Mouse (Mus musculus): ENCODE results near the gene Marc2.

Marc2 gene

DNA sequence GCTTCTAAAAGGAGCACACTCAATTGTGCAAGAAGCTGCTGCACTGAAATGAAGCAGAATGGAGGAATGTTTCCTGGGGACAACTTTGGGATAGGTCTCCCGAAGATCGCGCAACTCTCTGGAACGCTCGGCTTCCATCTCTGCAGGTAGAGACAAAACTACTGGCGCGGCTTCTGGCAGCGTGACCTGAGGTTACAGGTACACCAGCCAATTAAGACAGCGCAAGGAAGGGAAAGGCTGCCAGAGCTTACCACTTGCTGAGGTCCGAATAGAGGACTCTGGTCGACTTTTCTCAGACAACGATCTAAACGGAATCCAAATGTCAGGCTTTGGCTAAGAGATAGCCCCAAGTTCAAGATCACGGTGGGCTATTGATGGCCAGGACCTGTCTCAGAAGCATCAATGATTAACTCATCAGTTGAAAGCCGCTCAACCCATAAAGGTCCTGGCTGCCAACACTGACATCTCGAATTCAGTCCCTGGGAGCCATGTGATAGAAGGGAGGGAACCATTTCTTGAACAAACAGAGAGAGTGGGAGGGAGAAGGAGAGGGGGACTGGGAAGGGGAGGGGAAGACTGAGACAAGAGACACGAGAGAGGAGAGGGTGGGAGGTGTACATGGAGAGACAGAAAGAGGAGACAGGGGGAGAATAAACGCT is at the start of gene Marc2:
TSS of gene Marc2 (minus strand) at position 360 of the 659 bp plus-strand sequence.
- no peak for DNase-seq

GRCm38 (mm10) chr1:184891998-184892397 is 45.7 kb upstream of the Marc2 start:
- DNase-seq, result no peak

- no peak for DNase-seq
Measured at GRCm38 (mm10) chr1:184889454-184889853, 43.2 kb upstream of the Marc2 start.

DNA sequence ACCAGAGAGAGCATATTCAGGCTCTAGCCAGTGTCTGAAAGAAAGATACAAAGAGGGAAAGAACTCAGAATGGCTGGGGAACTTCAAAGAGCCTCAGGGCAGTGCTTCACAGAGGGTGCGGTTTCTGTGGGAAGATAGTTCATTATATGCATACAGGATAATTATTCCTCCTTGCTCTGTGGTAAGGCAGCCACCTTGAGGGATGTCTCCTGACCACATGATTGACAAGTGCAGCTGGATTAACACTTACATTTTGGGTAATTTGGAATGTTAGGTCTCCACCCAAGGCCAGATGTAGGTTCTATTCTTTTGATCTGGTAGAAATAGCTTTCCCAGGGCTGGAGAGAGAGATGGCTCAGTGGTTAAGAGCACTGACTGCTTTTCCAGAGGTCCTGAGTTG is 39.9 kb upstream of the Marc2 start:
- no peak for DNase-seq

GRCm38 (mm10) chr1:184882281-184883268 is 36.3 kb upstream of the Marc2 start, which contains the start of gene C130074G19Rik:
Gene C130074G19Rik (minus strand): TSS chr1:184883218.
- DNase-seq, result peak; percentile 50

DNA sequence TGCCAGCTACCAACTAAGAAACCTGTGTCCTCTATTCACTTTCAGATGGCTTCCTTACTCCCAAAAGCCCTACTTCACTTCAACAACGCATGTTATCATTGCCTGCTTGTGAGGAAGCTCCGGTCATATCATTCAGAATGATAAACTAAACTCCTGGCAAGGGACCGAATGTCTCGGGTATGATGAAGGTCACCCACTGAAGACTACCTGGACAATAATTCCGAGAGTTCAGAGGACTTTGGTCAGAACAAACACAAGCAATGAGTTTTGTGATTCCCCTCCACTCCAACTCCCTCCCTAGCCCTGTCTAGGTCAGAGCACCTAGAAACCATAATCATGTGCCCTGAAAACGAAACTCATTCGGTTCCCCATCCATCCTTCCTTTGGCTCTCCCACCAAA is 35.6 kb upstream of the Marc2 start:
- no peak for DNase-seq

- no peak for DNase-seq
Measured at GRCm38 (mm10) chr1:184881211-184881610, 35.0 kb upstream of the Marc2 start.

GRCm38 (mm10) chr1:184878860-184879259 is 32.6 kb upstream of the Marc2 start:
- no peak for DNase-seq

GRCm38 (mm10) chr1:184877306-184877705 is 31.1 kb upstream of the Marc2 start:
- DNase-seq, result no peak

- DNase-seq, result no peak
Measured at GRCm38 (mm10) chr1:184873910-184874309, 27.7 kb upstream of the Marc2 start.

GRCm38 (mm10) chr1:184872069-184872819 is 26.0 kb upstream of the Marc2 start:
- DNase-seq, result no peak

- no peak for DNase-seq
Measured at GRCm38 (mm10) chr1:184871506-184871905, 25.3 kb upstream of the Marc2 start.

DNA sequence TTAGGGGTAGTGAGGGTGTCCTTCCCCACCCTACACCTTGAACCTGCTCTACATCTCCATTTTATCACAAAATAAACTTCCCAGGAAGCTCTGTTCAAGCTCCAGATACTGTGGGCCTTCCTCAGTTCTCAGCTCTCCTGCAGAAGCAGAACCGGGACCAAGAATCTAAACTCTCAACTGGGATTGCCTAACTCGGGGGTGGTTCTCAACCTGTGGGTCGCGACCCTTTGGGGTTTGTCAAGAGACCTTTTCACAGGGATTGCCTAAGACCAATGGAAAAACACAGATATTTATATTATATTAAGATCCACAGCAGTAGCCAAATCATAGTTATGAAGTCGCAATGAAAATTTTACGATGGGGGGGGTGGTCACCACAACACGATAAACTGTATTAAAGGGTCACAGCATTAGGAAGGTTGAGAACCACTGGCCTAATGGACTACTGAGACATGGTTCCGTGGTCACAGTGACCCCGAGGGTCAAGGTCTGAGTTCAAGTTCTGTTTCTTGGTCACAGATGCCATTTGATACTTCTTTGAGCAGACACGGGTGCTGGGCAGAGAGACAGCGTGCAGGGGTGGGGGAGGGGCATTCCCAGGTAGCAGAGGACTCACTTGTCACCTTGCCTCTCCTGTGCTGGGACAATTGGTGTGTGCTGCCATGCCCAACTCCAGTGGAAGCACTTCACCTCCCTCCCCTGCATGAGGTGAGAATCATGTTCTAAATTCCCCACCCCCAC is 24.6 kb upstream of the Marc2 start:
- no peak for DNase-seq

DNA sequence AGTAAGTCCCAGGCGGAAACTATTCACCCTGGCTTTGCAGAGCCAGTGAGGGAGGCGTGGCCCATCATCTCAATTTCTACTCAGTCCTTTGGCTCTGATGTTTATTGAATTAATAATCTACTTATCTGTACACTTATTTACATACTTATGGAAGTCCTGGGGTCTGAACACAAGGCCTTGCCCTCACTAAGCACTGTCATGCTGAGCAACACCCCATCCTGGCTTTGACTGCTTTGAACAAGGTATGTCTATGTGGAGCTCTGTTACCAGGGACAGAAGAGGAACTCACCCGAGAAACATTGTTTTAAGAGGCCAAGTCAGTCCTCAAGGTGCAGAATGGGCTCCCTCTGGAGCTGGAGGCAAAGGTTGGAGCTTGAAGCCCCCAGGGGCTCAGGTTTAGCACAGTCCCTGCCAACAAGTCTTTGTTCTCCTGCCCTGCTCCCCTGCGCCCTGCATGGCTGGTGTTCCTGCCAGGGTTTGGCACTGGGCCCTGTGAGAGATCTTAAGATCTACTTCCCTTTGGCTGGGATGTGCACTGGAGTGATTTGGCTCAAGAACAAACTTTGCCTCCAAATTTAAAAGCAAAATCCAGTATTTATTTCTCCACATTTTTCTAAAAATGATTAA is 23.8 kb upstream of the Marc2 start:
- DNase-seq, result no peak

DNA sequence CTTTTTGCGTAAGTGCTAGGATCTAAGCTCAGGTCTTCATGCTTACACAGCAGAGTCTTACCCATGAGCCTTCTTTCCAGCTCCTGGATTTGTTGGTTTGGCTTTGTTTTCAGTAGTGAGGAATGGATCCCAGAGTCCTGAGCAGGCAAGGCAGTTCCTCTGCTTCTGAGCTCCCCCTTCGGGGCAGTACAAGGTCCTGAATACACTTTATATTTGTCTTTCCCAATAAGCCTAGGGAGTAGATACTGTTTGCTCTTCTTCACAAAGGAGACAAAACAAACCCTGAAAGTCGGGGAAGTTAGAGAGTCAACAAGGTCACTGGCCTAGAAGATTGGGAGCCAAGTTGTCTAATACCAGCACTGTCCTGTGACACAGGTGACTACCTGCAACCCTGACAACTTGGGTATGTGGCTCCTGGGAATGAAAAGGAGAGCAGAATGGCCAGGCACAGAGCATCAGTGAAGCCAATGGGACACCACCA is 21.4 kb upstream of the Marc2 start:
- no peak for DNase-seq

DNA sequence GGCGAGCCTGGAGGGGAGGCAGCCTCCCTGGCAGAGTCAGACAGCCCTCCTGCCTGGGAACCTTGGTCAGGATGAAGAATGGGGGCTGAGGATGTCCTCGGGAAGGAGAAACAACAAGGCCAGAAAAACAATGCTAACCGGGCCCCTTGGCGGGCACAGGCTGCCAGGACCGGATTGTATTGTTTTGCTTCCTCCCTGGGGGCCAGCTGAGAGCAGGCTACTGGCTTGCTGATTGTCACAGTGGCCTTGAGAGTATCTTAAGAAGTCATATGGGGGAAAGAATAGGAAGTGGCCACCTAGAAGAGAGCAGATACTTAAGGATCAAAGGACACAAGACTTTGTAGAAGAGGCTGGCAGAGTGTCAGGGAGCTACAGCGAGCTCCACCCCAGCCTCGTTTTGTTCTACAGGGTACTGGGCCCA is 18.1 kb upstream of the Marc2 start:
- DNase-seq, result no peak

DNA sequence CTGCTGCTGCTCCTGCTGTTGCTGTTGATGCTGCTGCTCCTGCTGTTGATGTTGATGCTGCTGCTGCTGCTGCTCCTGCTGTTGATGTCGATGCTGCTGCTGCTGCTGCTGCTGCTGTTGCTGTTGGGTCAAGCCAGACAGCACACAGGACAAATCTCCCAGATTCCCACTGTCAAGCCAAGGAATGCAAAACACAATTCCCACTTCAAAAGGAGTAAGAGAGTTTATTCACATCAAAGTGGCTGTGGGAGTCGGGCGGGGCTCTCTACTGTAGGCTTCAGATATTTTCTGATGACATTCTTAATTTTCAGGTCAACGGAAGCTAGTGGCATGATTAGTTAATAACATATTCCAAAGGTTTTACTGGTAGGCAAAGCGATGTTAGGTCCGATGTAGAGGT is 16.4 kb upstream of the Marc2 start:
- no peak for DNase-seq

DNA sequence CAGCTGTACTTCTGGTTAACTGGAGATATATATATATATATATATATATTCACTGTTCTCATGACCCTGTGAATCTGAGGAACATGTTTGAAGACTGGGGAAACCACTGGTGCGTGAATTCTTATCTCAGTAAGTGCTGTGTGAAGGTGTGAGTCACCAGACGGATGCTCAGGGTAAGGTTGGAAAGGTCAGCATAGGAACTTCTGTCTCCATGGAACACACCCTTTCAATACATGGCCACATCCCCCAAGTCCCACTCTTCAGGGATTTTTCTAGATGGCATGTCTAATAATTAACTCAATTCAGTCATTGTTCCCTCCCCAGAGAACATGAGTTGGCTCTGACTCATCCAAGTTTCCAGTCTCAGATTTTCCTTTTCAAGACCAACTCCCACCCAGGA is 15.3 kb upstream of the Marc2 start:
- no peak for DNase-seq

DNA sequence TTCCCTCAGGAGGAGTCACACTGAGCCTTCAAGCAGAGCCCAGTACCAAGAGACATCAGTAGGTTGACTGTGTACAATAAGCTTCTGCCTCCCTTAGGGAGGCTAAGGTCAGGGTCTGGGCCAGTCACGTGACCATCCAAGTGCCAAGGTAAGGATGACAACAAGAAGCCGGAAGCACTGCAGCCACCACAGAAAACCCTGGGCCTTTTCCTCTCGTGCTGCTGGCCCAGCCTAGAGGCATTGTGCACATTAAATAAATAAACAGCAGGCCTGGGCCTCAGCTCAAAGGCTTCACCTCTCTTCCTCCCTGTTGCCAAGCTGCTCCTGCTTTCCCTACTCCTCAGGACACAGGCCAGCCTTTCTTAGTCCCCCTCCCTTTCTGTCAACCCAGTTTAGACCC is 14.0 kb upstream of the Marc2 start:
- DNase-seq, result no peak

DNA sequence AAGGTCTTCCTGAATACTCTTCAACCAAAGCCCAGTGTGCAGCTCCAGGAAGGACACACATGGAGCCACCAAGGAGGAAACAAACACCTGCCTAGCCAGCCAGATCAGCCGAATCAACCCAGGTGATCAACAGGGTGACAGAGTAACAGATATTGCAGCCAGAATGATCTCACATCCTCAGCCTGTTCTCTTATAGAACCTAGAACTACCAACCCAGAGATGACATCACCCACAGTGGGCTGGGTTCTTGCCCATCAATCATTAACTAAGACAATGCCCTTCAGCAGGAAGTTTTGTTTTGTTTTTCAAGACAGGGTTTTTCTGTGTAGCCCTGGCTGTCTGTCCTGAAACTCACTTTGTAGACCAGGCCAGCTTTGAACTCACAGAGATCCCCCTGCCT is 12.0 kb upstream of the Marc2 start:
- no peak for DNase-seq

- peak; percentile 36 for DNase-seq
Measured at GRCm38 (mm10) chr1:184857216-184857615, 11.0 kb upstream of the Marc2 start.

DNA sequence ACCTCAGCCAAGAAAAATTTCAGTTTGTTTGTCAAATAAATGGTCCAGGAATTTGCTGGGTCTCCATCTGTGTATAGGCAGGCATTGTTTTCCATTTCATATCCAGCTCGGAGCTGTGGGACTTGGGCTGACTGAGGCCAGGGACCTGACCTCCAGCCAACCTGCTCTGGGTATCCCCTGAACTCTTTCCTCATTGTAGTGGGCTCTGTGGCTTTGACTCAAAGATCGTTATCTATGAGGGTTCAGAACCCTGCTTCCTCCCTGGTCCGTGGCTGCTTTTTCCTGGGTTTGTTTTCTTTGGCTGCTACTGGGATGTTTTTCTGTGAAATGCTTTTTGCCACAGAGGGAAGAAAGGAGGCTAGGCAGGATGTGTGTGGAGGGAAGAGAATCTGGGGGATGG is 7.7 kb upstream of the Marc2 start:
- no peak for DNase-seq

Measured in right cerebral cortex, postnatal 25 days (tissue).